ENCODE assay signal across 26 mouse cellular contexts in the genomic region with DNA sequence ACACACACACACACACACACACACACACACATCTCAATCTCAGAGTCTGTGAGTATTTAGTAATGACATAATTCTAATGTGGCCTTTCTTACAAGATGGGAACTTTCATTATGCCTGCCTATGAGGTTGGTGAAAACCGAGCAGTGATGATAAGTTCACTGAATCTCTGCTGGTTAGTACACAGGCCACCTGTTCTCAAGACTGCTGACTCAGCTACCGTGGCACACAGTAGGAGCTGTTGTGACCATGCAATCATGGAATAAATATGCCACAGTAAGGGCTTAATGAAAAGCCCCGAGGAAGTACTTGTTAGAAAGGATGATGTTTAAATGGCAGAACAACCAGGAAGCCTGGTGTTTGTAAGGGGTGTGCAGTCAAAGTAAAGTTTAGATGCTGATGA.
"Had no signal": no experiment of that assay in that cellular context is flagged by ENCODE, and none has a peak within 500 bp of the region (broad histone marks: within the 10 kb centered on the region; RNA-seq: fewer than 3 reads in every experiment).

No protein-coding gene starts in this region.

- ATAC-seq: forebrain, embryonic 13.5 days; forebrain, embryonic 15.5 days; forebrain, embryonic 16.5 days; forebrain, postnatal 0 days had no signal

- H3K4me2 ChIP-seq: embryonic facial prominence, embryonic 12.5 days; embryonic facial prominence, embryonic 13.5 days; embryonic facial prominence, embryonic 15.5 days; forebrain, embryonic 13.5 days; forebrain, embryonic 15.5 days had no signal

- H3K36me3 ChIP-seq: embryonic facial prominence, embryonic 10.5 days; embryonic facial prominence, embryonic 12.5 days; embryonic facial prominence, embryonic 13.5 days; embryonic facial prominence, embryonic 15.5 days; forebrain, embryonic 10.5 days; forebrain, embryonic 15.5 days had no signal

- H3K9me3 ChIP-seq: embryonic facial prominence, embryonic 10.5 days; embryonic facial prominence, embryonic 12.5 days; embryonic facial prominence, embryonic 13.5 days; embryonic facial prominence, embryonic 15.5 days; forebrain, embryonic 10.5 days; forebrain, embryonic 13.5 days; forebrain, embryonic 15.5 days had no signal

- H3K27ac ChIP-seq: embryonic facial prominence, embryonic 10.5 days; embryonic facial prominence, embryonic 12.5 days; embryonic facial prominence, embryonic 13.5 days; embryonic facial prominence, embryonic 15.5 days; forebrain, embryonic 10.5 days; forebrain, embryonic 13.5 days; forebrain, embryonic 15.5 days; gastrocnemius, adult 2 months; heart, adult 2 months had no signal

- H3K27me3 ChIP-seq: embryonic facial prominence, embryonic 12.5 days; embryonic facial prominence, embryonic 13.5 days; embryonic facial prominence, embryonic 15.5 days; forebrain, embryonic 13.5 days; forebrain, embryonic 15.5 days had no signal

- DNase-seq: cerebellum, adult 8-10 months; cerebellum, adult 9-10 months; cerebellum, adult 9-11 months; cerebellum, postnatal 10 days; cerebellum, postnatal 14 days; cerebellum, postnatal 25 days; cerebellum, postnatal 36 days; embryo, embryonic 11 days; forebrain, postnatal 0 days; gastrocnemius, adult 2 months; gastrocnemius, postnatal 10 days; gastrocnemius, postnatal 14 days; gastrocnemius, postnatal 25 days; gastrocnemius, postnatal 36 days; heart, adult 11 months; heart, adult 18-20 months; heart, adult 2 months had no signal

- H3K4me3 ChIP-seq: embryonic facial prominence, embryonic 10.5 days; embryonic facial prominence, embryonic 12.5 days; embryonic facial prominence, embryonic 13.5 days; embryonic facial prominence, embryonic 15.5 days; erythroblast, embryonic 14.5 days; forebrain, embryonic 10.5 days; forebrain, embryonic 13.5 days; forebrain, embryonic 15.5 days; gastrocnemius, adult 2 months; heart, adult 2 months had no signal

- H3K4me1 ChIP-seq: embryonic facial prominence, embryonic 10.5 days; embryonic facial prominence, embryonic 12.5 days; embryonic facial prominence, embryonic 13.5 days; embryonic facial prominence, embryonic 15.5 days; forebrain, embryonic 10.5 days; forebrain, embryonic 13.5 days; forebrain, embryonic 15.5 days had no signal

- H3K9ac ChIP-seq: embryonic facial prominence, embryonic 12.5 days; embryonic facial prominence, embryonic 13.5 days; embryonic facial prominence, embryonic 15.5 days; forebrain, embryonic 13.5 days; forebrain, embryonic 15.5 days; forebrain, postnatal 0 days had no signal
